Mouse (Mus musculus): ENCODE measurements at regions not wholly inside any gene's neighbourhood (a gene's known extent, or its start where the extent isn't known, plus 50 kb on each side); places are given as distances from the start of the nearest gene placed in this dataset.
A peak's percentile ranks its signal among the peaks of the same experiment; 100 is the strongest.

- ATAC-seq (no peak), DNase-seq (ENCODE audit: low spot score) (peak; percentile 7)
- no peaks in the 10 kb centered on the region for H3K36me3 ChIP-seq (ENCODE audit: insufficient read depth, low read length)
- H3K4me1 ChIP-seq (ENCODE audit: insufficient read depth, low read depth, low read length) = no peaks in the 10 kb centered on the region
- TF ChIP-seq CTCF (IDR thresholded peaks at IDR 0.05) = no peak
- no peak for TF ChIP-seq EP300 (IDR thresholded peaks at IDR 0.05)
- H3K27ac ChIP-seq (ENCODE audit: low read length) = no peak overlapping the region
- no peak overlapping the region for H3K4me2 ChIP-seq (replicated peaks; ENCODE audit: low read depth, low read length)
- no peak overlapping the region for H3K9ac ChIP-seq (replicated peaks; ENCODE audit: low read depth)
- no peak overlapping the region for H3K4me3 ChIP-seq (ENCODE audit: low read depth, low read length)
- H3K27me3 ChIP-seq (replicated peaks; ENCODE audit: insufficient read depth, low read length) = no peaks in the 10 kb centered on the region
- H3K9me3 ChIP-seq (ENCODE audit: low read length) = no peaks in the 10 kb centered on the region
These were observed 111.7 kb upstream of the Nsun6 start for GRCm38 (mm10) chr2:15166435-15167024.

- WGBS = 51% methylated on average over 3 of the region's 3 CpGs
- H3K27me3 ChIP-seq (replicated peaks; ENCODE audit: insufficient read depth, low read length) = no peaks in the 10 kb centered on the region
- ATAC-seq = no peak
These were observed 111.0 kb upstream of the Nsun6 start for GRCm38 (mm10) chr2:15165830-15166229.

GRCm38 (mm10) chr2:15163732-15164418 is 109.0 kb upstream of the Nsun6 start:
- DNase-seq (ENCODE audit: low spot score) (no peak), ATAC-seq (no peak)
- no peak overlapping the region for H3K27ac ChIP-seq (ENCODE audit: low read length)
- H3K36me3 ChIP-seq (ENCODE audit: insufficient read depth, low read length) = no peaks in the 10 kb centered on the region
- H3K4me2 ChIP-seq (replicated peaks; ENCODE audit: low read depth, low read length) = no peak overlapping the region
- no peak for TF ChIP-seq EP300 (IDR thresholded peaks at IDR 0.05)
- TF ChIP-seq CTCF (IDR thresholded peaks at IDR 0.05) = no peak
- no peaks in the 10 kb centered on the region for H3K9me3 ChIP-seq (ENCODE audit: low read length)
- H3K4me1 ChIP-seq (ENCODE audit: insufficient read depth, low read depth, low read length) = no peaks in the 10 kb centered on the region
- H3K9ac ChIP-seq (replicated peaks; ENCODE audit: low read depth) = no peak overlapping the region
- H3K27me3 ChIP-seq (replicated peaks; ENCODE audit: insufficient read depth, low read length) = no peaks in the 10 kb centered on the region
- 82% methylated on average over 6 of the region's 6 CpGs for WGBS
- no peak overlapping the region for H3K4me3 ChIP-seq (ENCODE audit: low read depth, low read length)

More at GRCm38 (mm10) chr2:15165830-15166229, 111.0 kb upstream of the Nsun6 start:
- no peak overlapping the region for H3K27ac ChIP-seq (ENCODE audit: low read length)
- no peak overlapping the region for H3K9ac ChIP-seq (replicated peaks; ENCODE audit: low read depth)
- no peaks in the 10 kb centered on the region for H3K36me3 ChIP-seq (ENCODE audit: insufficient read depth, low read length)
- no peaks in the 10 kb centered on the region for H3K4me1 ChIP-seq (ENCODE audit: insufficient read depth, low read depth, low read length)
- no peaks in the 10 kb centered on the region for H3K9me3 ChIP-seq (ENCODE audit: low read length)
- no peak overlapping the region for H3K4me2 ChIP-seq (replicated peaks; ENCODE audit: low read depth, low read length)
- no peak for TF ChIP-seq CTCF (IDR thresholded peaks at IDR 0.05)
- TF ChIP-seq EP300 (IDR thresholded peaks at IDR 0.05) = no peak
- DNase-seq (ENCODE audit: low spot score) = no peak
- no peak overlapping the region for H3K4me3 ChIP-seq (ENCODE audit: low read depth, low read length)

GRCm38 (mm10) chr2:15161831-15162230 is 107.0 kb upstream of the Nsun6 start:
- no peaks in the 10 kb centered on the region for H3K9me3 ChIP-seq (ENCODE audit: low read length)
- no peak overlapping the region for H3K9ac ChIP-seq (replicated peaks; ENCODE audit: low read depth)
- no peak overlapping the region for H3K4me2 ChIP-seq (replicated peaks; ENCODE audit: low read depth, low read length)
- H3K4me3 ChIP-seq (ENCODE audit: low read depth, low read length) = no peak overlapping the region
- H3K27me3 ChIP-seq (replicated peaks; ENCODE audit: insufficient read depth, low read length) = no peaks in the 10 kb centered on the region
- no peak overlapping the region for H3K27ac ChIP-seq (ENCODE audit: low read length)
- ATAC-seq = no peak
- no peaks in the 10 kb centered on the region for H3K36me3 ChIP-seq (ENCODE audit: insufficient read depth, low read length)
- H3K4me1 ChIP-seq (ENCODE audit: insufficient read depth, low read depth, low read length) = no peaks in the 10 kb centered on the region
- DNase-seq (ENCODE audit: low spot score) = no peak
- TF ChIP-seq EP300 (IDR thresholded peaks at IDR 0.05) (no peak), CTCF (IDR thresholded peaks at IDR 0.05) (no peak)
- 74% methylated on average over 1 of the region's 1 CpGs for WGBS

GRCm38 (mm10) chr2:15157622-15158021 is 102.8 kb upstream of the Nsun6 start:
- Histone ChIP-seq H3K4me1 (ENCODE audit: insufficient read depth, low read depth, low read length) (no peaks in the 10 kb centered on the region), H3K27me3 (replicated peaks; ENCODE audit: insufficient read depth, low read length) (no peaks in the 10 kb centered on the region), H3K9me3 (ENCODE audit: low read length) (no peaks in the 10 kb centered on the region), H3K9ac (replicated peaks; ENCODE audit: low read depth) (no peak overlapping the region), H3K27ac (ENCODE audit: low read length) (no peak overlapping the region), H3K4me3 (ENCODE audit: low read depth, low read length) (no peak overlapping the region), H3K4me2 (replicated peaks; ENCODE audit: low read depth, low read length) (no peak overlapping the region), H3K36me3 (ENCODE audit: insufficient read depth, low read length) (no peaks in the 10 kb centered on the region)
- no peak for DNase-seq (ENCODE audit: low spot score)
- TF ChIP-seq EP300 (IDR thresholded peaks at IDR 0.05) (no peak), CTCF (IDR thresholded peaks at IDR 0.05) (no peak)
- ATAC-seq = no peak

- DNase-seq (ENCODE audit: low spot score) (no peak), ATAC-seq (no peak)
- Histone ChIP-seq H3K27ac (ENCODE audit: low read length) (no peak overlapping the region), H3K4me1 (ENCODE audit: insufficient read depth, low read depth, low read length) (no peaks in the 10 kb centered on the region), H3K9ac (replicated peaks; ENCODE audit: low read depth) (no peak overlapping the region), H3K9me3 (ENCODE audit: low read length) (no peaks in the 10 kb centered on the region), H3K27me3 (replicated peaks; ENCODE audit: insufficient read depth, low read length) (no peaks in the 10 kb centered on the region), H3K4me3 (ENCODE audit: low read depth, low read length) (no peak overlapping the region), H3K36me3 (ENCODE audit: insufficient read depth, low read length) (no peaks in the 10 kb centered on the region), H3K4me2 (replicated peaks; ENCODE audit: low read depth, low read length) (no peak overlapping the region)
- 96% methylated on average over 1 of the region's 1 CpGs for WGBS
- TF ChIP-seq CTCF (IDR thresholded peaks at IDR 0.05) (no peak), EP300 (IDR thresholded peaks at IDR 0.05) (no peak)
These were observed 96.0 kb upstream of the Nsun6 start for GRCm38 (mm10) chr2:15150823-15151222.
